Mouse (Mus musculus) frontal cortex, postnatal 14 days (tissue): ENCODE measurements around the gene Fat1.

Experiments used
- DNase-seq, 2 experiments: peaks; one replicate each; pipeline ENCODE4 v3.0.0; 2022; ENCODE audit warnings: low spot score in 2 of 2

Fat1 gene

DNA sequence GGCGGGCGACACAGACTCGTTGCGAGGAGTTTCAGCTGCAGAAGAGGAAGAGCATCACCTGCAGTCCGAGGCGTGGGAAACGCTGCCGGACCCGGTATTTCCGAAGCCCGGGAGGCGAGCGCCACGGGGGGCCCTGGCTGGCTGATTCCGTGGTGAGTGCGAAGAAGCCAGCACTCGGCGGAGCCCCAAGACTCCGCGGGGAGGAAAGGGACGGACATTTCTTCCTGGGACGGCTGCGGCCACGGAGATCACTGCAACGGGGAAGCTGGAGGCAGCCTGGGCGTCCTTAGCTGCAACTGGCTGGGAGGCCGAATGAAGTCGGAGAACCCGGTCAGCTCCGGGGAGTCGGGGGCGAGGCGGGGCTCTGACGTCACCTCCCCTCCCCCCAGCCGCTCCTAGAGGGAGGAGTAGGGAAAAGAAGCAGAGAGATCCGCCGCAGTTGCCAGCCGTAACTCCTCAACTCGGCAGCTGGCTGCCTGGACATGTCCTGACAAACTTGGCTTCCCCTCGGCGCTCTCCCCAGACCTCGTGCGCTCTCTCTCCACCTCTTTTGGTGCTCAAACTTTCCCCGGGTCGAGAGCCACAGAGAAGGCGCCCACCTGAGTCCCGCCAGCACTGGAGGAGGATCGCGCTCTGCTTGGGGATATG lies at the start of gene Fat1:
Gene Fat1, plus strand, starts transcription at position 598 of the 648 bp plus-strand sequence.
- DNase-seq: peak; percentile 62 to 74

DNA sequence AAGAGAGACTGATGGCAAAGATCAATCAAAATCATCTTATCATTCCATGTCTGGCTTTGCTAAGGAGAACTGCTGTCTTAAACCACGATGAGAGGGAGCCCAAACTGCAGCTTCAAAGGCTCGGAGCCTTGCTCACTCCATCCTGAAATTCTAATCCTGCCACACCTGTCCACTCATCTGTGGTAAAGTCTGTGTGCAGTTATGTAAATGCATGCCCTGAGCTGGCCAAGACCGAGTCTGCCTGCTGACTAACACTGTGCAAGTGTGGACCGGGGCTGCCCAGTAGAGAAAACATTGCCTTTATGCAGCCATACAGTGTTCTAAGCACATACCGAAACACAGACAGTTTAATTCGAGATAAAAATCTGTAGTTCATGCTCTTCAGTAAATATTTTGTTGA lies 40.6 kb upstream of the Fat1 start:
- DNase-seq: no peak

DNA sequence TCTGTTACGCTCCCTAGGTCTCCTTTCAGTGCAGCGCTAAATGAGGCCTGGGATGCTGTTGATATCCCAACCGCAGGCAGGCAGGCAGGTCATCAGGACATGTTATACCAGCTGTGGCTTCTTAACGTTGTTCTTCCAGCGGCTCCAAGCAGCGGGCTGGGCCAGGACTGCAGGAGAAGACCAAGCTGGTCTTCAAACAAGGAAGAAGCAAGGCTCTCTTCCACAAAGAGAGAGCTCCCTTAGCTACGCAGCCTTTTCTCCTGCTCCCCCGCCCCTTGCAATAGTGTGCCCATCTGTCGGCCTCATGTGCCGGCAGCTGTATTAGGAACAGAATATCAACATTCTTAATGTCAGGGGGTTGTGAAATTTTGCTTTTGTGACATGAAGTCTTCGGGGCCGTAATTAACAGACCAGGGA lies 35.7 kb upstream of the Fat1 start:
- no peak for DNase-seq

DNA sequence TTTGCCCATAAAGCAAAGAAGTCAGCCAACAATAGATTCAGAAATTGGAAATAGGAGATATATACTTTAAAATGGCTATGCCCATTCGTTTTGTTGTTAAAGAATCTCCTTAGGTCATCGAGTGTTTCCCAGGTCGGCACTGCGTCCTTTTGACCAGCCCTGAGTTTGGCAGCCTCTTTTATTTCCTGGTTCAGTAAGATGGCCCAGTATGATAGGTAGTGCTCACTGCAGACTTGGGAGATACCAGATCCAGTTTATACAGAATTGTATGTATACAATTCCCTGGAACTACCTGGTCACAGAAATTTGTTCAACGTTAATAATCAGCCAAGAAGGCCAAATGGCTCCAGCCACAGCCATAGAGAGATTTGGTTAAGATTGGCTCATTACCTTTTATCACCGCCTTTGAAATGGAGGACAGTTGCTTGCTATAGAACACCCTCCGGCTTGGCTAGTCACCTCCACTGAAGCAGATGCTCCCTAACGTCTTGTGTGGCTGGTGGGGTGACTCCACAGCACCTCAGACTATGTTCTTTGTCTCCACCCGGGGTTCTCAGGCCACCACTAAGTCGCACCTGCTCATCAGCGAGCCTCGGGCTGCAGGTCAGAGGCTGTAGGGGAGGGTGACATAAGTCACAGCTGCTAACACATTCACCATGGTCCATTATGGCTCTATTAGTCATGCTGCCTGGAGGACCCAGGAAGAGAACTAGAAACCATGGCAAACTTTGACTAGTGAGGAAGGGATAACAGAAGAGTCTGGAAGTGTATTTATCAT lies 23.9 kb upstream of the Fat1 start:
- DNase-seq: no peak

DNA sequence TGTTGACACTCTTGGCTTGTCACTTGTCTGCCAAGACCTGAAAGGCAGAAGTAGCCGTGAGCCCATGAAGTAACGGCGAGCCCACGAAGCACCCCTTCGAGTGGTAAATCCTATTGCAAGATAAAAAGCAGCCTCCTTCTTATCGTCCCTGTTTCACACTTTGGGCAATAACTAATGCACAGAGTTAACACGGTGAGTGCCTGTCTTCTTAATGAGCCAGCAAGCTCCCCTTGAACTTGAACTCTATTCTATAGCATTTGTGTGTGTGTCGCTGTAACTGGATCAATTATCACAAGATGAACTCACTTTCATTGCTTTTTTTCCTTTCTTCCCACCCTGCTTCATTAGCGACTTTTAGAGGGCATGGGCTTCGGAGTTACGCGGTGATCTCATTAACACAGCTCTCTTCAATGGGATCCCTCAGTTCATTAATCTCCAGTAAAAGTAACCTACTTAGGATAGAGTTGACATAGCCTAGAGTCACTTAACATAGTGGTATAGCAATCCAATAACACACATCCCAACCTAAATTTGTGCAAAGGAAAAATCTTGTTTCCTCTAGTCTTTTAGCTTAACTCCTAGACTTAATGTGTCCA lies 15.7 kb upstream of the Fat1 start:
- DNase-seq: no peak

DNA sequence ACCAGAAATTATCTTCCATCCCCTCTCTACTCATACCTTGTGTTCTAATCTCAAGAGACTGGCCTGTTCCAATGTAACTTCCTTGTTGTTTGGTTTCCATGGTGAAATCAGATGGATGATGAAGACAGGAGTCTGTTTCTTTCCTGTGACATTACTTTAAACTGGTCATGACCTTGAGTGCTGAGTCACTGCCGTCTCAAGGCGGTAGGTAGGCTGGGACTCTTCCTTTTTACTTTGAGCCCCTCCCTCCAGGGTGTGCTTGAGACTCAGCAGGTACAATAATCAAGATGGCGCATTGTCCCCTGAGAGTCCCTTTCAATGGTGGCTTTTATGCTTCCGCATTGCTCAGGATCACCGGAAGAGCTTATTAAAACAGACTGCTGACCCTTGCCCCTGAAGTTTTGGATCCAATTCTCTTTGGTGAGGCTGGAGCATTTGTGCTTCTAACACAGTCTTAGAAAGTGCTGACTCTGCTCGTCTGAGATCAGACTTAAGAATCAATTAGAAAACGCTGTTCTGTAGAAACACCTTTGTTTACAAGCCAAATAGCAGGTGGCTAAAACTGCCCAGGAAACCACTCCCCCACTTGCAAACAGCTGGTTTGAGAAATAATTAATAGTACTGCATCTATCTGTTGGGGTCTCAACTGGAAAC lies 14.7 kb upstream of the Fat1 start:
- no peak for DNase-seq

DNA sequence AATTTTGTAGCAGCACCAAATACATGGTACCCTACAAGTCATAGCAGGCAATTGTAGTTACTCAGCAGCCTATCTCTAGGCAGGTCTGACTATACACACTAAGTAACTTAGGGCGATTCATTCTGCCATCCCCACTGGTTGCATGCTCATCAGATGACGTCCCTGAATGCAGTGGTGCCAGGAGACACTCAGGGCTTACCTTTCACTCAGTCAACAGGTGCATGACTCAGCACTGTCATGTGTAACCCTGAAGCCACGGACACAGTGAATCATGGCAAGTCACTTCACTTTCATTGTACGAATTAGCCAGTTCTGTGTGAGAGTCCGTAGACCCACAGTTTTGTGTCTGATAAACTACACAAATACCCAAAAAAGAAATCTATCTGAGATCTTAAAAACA lies 10.3 kb upstream of the Fat1 start:
- no peak for DNase-seq

DNA sequence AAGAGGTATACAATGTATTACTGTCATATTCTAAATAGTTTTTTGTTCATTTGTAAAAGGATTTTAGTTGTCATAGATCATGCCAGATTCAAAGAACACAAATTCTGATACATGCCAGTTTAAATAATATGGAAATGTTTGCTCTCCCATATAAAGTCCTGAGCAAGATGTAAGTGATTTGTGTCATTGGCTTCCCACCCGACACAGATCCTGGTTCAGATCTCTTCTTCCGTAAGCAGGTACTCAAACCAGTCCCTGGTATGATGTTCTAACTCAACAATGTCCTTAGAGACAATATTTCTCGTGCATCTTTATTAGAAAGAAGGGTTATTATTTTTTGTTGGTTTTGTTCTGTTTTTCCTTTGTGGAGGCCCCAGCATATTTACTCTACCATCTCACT lies 5.2 kb upstream of the Fat1 start:
- no peak for DNase-seq

DNA sequence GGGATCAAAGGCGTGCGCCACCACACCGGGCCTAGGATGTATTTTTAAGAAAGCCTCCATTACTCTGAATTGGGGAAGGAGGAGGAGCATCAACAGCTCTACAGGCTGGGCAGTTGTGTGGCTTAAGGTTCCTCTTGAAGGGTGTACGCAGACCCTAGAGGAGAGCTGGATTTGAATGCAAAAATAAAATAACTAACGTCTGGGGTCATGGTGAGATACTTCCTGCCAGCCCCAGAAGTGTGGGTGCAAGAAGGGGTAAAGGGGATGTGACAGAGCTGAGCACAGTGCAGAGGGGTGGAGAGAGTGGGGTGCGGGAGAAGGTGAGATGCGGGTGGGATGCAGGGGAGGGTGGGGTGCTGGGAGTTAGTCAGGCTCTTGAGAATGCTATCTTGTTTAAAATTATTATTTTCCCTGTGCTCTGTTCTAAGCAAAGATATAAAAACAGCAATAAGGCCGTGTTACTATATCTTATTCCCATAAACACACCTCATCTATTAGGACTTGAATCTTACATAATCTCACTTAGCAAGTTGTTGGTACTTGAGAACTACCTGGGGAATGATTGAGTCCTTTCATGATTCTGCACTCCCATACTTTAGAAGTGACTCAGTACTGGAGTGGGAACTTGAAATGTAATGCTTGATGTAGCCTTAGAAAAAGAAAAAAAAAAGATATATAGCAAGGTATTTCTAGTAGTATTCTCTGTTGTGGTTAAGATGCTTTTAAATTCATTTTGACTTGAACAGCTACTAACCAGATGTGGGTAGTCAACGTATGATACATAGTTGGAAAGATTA lies 2.5 kb upstream of the Fat1 start:
- DNase-seq: no peak

DNA sequence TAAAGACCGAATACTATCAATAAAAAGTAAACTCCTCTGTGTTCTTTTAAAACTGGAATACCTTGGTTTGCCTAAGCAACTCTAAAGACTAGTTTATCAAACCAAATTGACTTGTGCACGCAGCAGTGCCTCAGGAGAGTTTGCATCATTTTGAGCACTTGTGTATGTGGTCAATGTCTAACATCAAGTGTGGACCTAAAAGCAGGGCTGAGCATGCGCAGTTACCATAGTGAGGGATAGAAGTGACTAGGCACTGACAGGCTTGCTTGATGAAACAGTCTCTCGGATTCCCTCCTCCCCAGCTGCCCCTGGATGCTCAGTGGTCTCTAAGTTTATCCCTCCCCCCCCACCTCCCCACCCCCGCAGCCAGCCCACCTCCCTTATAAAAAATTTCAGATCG lies 1.8 kb upstream of the Fat1 start:
- no peak for DNase-seq

DNA sequence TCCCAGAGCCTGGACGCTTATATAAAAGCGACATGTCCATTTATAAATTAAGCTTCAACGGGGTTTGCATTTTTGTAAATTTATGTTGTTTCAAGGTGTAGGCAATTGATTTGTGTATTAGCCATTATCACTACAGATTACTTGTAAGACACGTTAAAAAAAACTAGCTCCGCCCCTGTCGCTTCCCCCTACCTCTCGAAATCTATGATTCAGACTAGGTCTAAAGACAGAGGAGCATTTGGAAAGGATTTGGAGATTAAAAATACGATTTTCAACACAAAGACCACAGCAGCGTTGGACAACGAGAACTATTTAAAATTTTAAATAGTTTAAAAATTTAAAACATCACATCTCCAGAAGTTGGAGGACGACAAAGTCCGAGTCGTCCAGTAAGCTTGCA lies 831 bp upstream of the Fat1 start:
- no peak for DNase-seq

DNA sequence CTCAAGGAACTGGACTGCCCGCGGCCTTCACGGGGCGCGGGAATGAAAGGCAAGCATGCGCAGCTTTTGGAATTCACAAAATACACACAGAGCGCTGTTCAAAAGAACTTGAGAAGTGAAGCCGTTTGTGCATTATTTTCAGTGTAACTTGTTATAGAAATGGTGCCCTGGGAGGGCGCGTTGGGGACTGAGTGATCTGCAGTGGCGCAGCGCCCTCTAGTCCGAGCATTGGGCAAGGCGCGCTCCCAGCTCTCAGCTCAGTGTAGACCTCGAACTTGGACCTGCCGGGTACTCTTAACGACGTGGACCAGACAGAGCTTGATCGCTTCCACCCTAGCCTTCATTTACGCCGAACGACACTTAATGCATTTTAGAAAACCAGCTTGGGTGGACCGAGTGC lies 494 bp downstream of the Fat1 start:
- peak; percentile 73 to 85 for DNase-seq

DNA sequence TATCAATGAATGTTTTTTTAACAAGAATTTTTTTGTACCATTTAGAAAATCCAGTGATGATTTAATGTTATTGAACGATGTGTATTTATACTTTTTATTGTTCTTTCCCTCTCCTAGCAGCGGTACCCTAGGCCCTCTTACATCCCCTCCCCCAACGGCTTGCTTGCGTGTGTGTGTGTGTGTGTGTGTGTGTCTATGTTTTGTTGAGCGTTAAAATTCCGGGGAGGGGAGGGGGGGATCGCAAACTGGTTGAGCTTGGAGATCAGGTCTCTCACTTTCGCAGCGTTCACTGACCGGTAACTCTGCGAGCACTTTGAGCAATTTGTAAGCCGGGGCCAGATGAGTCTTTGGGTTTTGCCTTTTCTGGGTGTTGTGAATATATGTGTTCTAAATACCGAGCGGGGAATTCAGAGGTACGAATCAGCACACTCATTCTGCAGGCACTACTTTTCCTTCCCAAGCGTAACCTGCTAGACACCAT lies 1.3 kb downstream of the Fat1 start:
- DNase-seq: no peak

DNA sequence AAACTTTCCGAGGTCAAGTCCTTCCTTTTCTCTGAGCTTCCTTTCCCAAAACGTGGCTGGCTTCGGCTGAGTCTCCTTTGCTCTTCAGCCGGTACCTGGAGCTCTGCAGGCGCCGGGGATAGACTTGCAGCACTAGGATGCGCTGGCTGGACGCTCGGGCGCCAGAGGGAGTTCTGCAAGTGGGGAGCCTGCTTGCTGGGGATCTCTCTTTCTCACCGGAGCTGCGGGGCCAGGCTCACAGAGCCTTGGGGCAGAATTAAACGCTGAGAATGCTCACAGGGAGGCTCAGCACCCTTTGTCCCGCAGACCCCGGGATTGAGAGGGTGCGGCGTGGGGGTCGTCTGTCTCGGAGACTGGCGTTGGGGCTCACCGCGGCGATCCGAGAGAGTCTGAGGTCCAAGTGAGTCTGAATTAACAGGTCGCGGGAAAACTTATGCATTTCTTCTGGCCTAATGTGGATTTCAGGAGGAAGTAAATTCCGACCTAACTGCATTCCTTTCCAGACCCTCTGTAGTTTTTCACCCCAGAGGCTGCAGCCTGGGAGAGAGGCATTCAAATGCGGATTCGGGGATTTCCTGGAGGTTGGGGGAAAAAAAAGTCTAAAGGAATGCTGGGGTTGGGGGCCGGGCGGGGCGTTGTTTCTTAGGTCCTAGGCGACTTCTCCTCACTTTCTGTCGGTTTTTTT lies 2.0 kb downstream of the Fat1 start:
- DNase-seq: peak in 1 of 2 experiments; percentile 60

DNA sequence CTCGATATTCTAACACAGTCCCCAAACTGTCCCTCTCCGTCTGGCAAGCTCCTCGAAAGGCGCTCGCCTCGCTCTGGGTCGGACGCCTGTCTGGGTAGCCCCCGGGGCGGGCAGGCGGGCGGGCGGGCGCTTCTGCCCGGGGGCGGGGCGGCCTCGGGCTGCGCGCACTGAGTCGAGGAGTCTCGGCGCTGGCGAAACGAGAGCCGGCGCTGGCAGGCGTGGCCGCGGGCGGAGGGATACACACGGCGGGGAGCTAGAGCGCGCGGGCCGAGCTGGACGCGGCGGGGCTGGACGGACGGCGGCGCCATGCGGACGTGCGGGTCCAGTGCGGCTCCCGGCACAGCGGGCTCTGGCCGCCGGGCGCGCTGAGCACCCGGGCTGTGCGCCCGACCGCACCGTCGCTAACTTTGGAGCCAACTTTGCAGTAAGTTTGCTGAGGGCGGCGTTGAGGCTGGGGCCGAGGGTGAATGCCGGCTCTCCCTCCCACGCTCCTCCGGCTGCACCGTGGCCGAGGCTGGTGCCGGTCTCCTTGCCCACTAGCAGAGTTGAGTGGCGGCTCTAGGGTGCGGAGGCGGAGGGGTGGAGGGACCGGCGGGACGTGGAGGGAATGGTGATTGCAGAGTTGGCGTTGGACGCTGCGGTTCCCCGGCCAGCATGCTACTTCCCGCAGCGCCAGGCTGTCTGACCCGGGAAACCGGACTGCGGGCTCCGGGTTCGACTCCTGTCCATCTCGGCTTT lies 2.8 kb downstream of the Fat1 start:
- peak; percentile 79 to 82 for DNase-seq

DNA sequence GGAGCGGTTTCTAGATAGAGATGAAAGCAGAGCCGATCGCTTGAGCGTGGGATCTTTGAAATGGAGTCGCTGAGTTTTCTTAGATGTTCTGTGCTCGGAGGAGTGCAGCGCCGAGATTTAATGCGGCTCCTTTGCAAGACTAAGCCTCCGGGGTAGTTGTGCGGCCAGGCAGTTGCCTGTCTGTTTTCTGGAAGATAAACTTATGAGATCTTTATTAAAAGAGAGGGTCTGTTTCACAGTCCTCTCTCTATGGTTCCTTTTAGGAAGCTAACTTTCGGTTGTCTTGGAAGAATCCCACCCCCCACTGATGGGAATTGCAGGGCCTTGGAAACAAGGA lies 3.4 kb downstream of the Fat1 start:
- no peak for DNase-seq

DNA sequence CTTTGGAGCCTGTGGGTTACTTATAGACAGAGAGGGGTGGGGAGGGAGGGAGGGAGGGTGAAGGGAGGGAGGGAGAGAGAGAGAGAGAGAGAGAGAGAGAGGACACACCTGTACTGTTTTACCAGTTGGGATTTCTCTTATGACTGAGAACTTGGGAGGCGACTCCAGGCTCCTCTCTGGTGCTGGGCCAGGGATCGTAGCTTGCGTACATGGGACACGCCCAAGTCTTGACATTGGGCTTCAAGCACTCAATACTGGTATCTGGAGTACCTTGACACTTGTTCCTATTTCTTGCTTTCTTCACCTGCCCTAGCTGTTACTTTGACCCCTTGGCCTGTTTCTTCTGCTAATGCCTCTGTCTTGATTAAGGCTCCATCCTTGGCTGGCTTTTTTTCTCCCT lies 10.3 kb downstream of the Fat1 start:
- DNase-seq: no peak

DNA sequence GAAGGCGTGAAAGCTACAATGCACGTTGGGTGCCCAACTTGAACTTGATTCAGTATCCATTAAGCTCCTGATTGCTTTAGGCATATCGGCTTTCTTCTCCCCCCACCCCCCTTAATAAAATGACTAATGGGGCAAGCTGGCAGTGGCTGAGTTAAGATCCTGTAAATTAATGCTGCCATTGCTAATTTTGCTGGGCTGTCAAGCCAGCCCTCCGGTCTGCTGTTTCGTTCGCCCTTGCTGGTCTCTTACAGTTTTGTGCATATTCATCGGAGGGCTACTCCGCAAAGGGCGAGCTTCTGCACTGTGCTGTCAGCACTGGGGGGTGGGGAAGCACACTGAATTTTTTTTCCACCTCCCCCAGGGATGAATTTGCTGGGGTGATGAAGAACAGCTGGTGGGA lies 13.3 kb downstream of the Fat1 start:
- DNase-seq: no peak

DNA sequence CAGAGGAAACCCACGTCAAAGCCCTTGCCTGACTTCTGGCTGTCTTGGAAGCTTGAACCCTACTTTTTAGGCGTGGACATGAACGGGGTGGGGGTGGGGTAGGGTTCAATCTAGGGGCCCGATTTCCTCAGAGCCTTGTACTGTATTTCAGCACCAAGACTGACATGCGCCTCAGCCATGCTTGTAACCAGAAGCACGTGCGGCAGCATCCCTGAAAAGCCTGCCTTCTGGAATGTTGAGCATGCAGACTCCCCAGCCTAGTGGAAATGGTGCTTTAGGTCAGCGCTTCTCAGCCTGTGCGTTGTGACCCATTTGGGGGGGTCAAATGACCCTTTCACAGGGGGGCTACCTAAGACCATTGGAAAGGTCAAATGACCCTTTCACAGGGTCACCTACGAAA lies 25.2 kb downstream of the Fat1 start:
- no peak for DNase-seq

DNA sequence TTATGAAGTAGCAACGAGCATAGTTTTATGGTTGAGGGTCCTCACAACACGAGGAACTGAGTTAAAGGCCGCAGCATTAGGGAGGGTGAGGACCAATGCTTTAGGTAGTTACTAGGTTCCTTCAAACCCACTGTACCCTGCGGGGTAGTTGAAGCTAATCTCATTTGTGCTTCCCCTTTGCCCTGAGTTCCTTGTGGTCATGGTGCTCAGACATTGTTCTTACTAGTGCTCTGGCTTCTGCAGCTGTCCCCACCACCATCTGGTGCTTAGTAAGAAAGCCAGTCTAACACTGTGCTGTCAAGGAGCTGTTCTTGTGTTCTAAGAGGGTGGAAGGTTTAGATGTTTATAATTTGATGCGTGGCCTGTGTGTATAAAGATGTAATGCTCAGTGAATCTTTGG lies 25.7 kb downstream of the Fat1 start:
- no peak for DNase-seq

DNA sequence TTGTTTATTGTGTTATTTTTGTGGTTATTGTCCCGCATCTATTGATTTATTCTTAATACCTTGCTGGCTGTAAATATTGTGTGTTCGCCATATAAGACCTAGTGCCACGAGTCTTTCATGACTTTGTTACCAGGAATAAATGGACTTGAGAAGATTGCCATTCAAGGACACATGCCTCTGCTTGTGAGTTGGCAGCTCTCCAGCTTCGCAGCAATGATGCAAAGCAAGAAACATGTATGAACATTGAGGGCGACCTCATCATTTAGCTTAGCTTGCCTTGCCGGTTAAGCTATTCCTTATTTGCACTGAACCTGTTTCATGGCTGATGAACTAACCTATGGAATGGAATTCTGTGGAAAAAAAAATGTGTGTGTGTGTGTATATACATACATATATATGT lies 26.2 kb downstream of the Fat1 start:
- no peak for DNase-seq
